Mouse (Mus musculus) thymus, adult 18-20 months (tissue): ENCODE data around the gene Gm13279.
A peak's percentile ranks its signal among the peaks of the same experiment; 100 is the strongest.
"Not testable (repeated sequence)": the region's sequence is repeated elsewhere in the genome, so short reads cannot be mapped to it uniquely, and the experiment has no call there.

Experiments
- DNase-seq, 2 experiments: peaks; one replicate each; pipeline ENCODE4 v3.0.0; 2022; ENCODE audit warnings: mixed read lengths in 2 of 2

Gm13279 gene

GRCm38 (mm10) chr4:88797097-88797496, at the start of gene Gm13279:
Gm13279 (plus strand) TSS chr4:88797397.
- DNase-seq: not testable (repeated sequence)

DNA sequence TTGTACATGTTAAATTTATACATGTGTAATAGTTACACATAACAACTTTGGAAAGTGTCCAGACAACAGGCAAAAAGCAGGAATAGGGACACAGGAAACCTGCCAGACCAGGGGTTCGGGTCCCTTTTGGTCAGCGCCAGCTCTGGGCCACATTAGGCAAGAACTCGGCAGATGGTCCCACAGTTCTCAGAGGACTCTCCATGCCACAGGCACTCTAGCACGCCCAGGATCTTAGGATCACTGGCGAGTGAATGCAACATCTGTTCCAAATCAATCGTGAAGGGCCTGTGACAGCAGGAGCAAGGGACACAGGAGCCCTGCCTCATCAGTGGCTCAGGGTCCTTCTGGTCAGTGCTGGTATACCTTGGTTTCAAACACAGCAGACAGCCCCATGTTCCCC, 47.3 kb upstream of the Gm13279 start:
- DNase-seq: no peak

GRCm38 (mm10) chr4:88754818-88755340, 42.3 kb upstream of the Gm13279 start, which contains the start of gene Gm13271:
Gm13271 (plus strand) TSS chr4:88754868.
- peak; percentile 83 to 90 for DNase-seq

GRCm38 (mm10) chr4:88756581-88757513, 40.4 kb upstream of the Gm13279 start:
- DNase-seq: peak in 1 of 2 experiments; percentile 28

- DNase-seq: peak; percentile 94 to 95
Observed at GRCm38 (mm10) chr4:88757628-88758031, 39.6 kb upstream of the Gm13279 start.

GRCm38 (mm10) chr4:88758751-88759150, 38.4 kb upstream of the Gm13279 start:
- DNase-seq: peak in 1 of 2 experiments; percentile 11

DNA sequence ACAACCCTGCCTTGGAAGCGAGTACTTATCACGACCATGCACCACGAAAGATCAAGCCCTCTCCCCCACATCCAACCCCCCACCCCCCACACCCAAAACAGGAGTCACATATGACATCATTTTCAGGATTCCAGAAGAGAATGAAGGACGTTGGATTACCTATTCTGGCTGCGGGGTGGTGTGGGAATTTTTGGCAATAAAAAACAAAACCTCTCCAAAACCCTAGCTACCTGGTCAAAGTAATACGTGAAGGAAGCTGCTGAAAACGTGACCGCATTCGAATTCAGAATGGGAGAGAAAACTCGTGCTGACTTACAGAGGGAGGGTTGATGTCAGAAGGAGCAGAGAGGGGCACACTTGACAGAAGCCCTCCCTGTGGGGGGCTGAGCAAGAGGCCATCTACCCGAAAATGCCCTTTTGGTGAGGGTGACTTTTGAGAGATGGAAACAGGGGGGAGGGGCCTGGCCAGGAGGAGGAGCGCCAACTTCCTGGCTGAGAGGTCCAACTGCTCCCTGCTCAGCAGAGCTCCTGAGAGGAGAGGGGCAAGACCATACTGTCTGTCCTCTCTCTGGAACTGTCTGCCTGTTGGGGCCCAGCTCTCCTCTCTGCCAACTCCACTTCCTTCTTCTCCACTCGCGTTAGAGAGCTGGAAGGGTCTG, 37.5 kb upstream of the Gm13279 start, which contains the start of gene Gm13283:
Gene Gm13283 (plus strand): TSS at position 510 of the 659 bp plus-strand sequence.
- DNase-seq: peak; percentile 31 to 59

GRCm38 (mm10) chr4:88760431-88760830, 36.8 kb upstream of the Gm13279 start:
- DNase-seq: peak; percentile 20 to 28

GRCm38 (mm10) chr4:88761776-88762175, 35.4 kb upstream of the Gm13279 start:
- peak; percentile 85 to 93 for DNase-seq

DNA sequence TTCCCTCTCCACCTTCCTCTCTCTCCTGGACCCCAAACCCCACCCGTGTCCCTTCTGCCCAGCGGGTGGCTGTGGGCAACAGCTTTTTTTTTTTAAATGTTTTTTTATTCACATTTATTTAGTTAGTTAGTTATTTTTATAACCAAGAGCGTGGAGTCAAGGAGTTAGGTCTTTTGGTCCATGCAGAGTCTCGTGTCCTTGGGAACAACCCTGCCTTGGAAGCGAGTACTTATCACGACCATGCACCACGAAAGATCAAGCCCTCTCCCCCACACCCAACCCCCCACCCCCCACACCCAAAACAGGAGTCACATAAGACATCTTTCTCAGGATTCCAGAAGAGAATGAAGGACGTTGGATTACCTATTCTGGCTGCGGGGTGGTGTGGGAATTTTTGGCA, 34.9 kb upstream of the Gm13279 start:
- peak in 1 of 2 experiments; percentile 40 for DNase-seq

GRCm38 (mm10) chr4:88763384-88764018, 33.7 kb upstream of the Gm13279 start:
- DNase-seq: peak in 1 of 2 experiments; percentile 6

- not testable (repeated sequence) for DNase-seq
Observed at GRCm38 (mm10) chr4:88773534-88773933, 23.7 kb upstream of the Gm13279 start, which contains the start of gene Gm13290. Gm13290 (plus strand) TSS chr4:88773834.

DNA sequence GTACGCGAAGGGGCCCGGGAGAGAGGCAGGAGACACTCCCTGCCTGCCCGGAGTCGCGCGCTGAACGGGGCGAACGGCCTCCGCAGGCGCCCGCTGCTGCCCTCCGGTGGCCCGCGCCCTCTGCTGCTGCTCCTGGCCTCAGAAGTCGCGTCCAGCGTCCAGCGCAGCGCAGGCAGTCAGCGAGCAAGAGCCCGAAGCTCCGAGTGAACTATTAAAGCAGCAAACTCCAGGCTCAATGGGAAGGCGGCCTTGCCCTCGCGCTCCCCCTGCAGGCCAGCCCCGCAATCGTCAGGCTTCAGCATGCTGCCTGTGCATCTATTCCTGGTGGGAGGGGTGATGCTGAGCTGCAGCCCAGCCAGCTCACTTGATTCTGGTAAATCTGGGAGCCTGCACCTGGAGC, 20.6 kb upstream of the Gm13279 start, which contains the start of gene Gm13289:
Gene Gm13289 (plus strand): TSS at position 301 of the 400 bp plus-strand sequence.
- DNase-seq: not testable (repeated sequence)

GRCm38 (mm10) chr4:88779550-88779949, 17.6 kb upstream of the Gm13279 start, which contains the start of gene Gm13272:
Gm13272 (plus strand) TSS chr4:88779850.
- DNase-seq: not testable (repeated sequence)

- DNase-seq: peak in 1 of 2 experiments; percentile 15
Observed at GRCm38 (mm10) chr4:88780320-88780719, 16.9 kb upstream of the Gm13279 start.

GRCm38 (mm10) chr4:88781831-88782230, 15.4 kb upstream of the Gm13279 start, which contains the start of gene Ifnz:
Ifnz (plus strand) TSS chr4:88782131.
- DNase-seq: not testable (repeated sequence)

GRCm38 (mm10) chr4:88782335-88782734, 14.9 kb upstream of the Gm13279 start:
- DNase-seq: not testable (repeated sequence)

DNA sequence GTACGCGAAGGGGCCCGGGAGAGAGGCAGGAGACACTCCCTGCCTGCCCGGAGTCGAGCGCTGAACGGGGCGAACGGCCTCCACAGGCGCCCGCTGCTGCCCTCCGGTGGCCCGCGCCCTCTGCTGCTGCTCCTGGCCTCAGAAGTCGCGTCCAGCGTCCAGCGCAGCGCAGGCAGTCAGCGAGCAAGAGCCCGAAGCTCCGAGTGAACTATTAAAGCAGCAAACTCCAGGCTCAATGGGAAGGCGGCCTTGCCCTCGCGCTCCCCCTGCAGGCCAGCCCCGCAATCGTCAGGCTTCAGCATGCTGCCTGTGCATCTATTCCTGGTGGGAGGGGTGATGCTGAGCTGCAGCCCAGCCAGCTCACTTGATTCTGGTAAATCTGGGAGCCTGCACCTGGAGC, 11.8 kb upstream of the Gm13279 start, which contains the start of gene Gm13276:
Gene Gm13276 (plus strand): TSS at position 301 of the 400 bp plus-strand sequence.
- DNase-seq: not testable (repeated sequence)

- DNase-seq: peak; percentile 44 to 53
Observed at GRCm38 (mm10) chr4:88788402-88788801, 8.8 kb upstream of the Gm13279 start, which contains the start of gene Gm13277. Gm13277 (plus strand) TSS chr4:88788632.

DNA sequence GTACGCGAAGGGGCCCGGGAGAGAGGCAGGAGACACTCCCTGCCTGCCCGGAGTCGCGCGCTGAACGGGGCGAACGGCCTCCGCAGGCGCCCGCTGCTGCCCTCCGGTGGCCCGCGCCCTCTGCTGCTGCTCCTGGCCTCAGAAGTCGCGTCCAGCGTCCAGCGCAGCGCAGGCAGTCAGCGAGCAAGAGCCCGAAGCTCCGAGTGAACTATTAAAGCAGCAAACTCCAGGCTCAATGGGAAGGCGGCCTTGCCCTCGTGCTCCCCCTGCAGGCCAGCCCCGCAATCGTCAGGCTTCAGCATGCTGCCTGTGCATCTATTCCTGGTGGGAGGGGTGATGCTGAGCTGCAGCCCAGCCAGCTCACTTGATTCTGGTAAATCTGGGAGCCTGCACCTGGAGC, 5.9 kb upstream of the Gm13279 start, which contains the start of gene Gm13278:
Gene Gm13278 (plus strand): TSS at position 301 of the 400 bp plus-strand sequence.
- DNase-seq: not testable (repeated sequence)

- DNase-seq: peak; percentile 70 to 78
Observed at GRCm38 (mm10) chr4:88793936-88794675, 3.1 kb upstream of the Gm13279 start, which contains the start of gene Gm13275. Gm13275 (plus strand) TSS chr4:88794487.
